Mouse (Mus musculus) cerebellum, adult 9-10 months (tissue): ENCODE measurements around the gene Vsx2.

Source experiments
- DNase-seq: peaks from one replicate; pipeline ENCODE4 v3.0.0; 2022

Vsx2 gene

GRCm38 (mm10) chr12:84573094-84573493 lies 3.5 kb downstream of the Vsx2 start:
- no peak for DNase-seq

- no peak for DNase-seq
Observed at GRCm38 (mm10) chr12:84577768-84578439, 8.3 kb downstream of the Vsx2 start.

GRCm38 (mm10) chr12:84578440-84578770 lies 8.8 kb downstream of the Vsx2 start:
- DNase-seq: no peak

GRCm38 (mm10) chr12:84581285-84581684 lies 11.7 kb downstream of the Vsx2 start:
- DNase-seq: no peak

- peak; percentile 95 for DNase-seq
Observed at GRCm38 (mm10) chr12:84589825-84590761, 20.5 kb downstream of the Vsx2 start.

- no peak for DNase-seq
Observed at GRCm38 (mm10) chr12:84598324-84598723, 28.8 kb downstream of the Vsx2 start.

- no peak for DNase-seq
Observed at GRCm38 (mm10) chr12:84604001-84604400, 34.4 kb downstream of the Vsx2 start.

- DNase-seq: no peak
Observed at GRCm38 (mm10) chr12:84605860-84606259, 36.3 kb downstream of the Vsx2 start.

- DNase-seq: no peak
Observed at GRCm38 (mm10) chr12:84611718-84612117, 42.2 kb downstream of the Vsx2 start.

- no peak for DNase-seq
Observed at GRCm38 (mm10) chr12:84612518-84612917, 43.0 kb downstream of the Vsx2 start.

- no peak for DNase-seq
Observed at GRCm38 (mm10) chr12:84614001-84614400, 44.4 kb downstream of the Vsx2 start.

- DNase-seq: no peak
Observed at GRCm38 (mm10) chr12:84614524-84614923, 45.0 kb downstream of the Vsx2 start.

GRCm38 (mm10) chr12:84616977-84617630 lies 47.5 kb downstream of the Vsx2 start, which contains the start of gene Abcd4:
Gene Abcd4 (minus strand): TSS chr12:84617413.
- peak; percentile 96 for DNase-seq

GRCm38 (mm10) chr12:84617663-84618062 lies 48.1 kb downstream of the Vsx2 start:
- DNase-seq: no peak

GRCm38 (mm10) chr12:84620975-84621374 lies 51.4 kb downstream of the Vsx2 start:
- peak; percentile 51 for DNase-seq

- no peak for DNase-seq
Observed at GRCm38 (mm10) chr12:84624601-84625000, 55.0 kb downstream of the Vsx2 start.

GRCm38 (mm10) chr12:84625116-84625515 lies 55.6 kb downstream of the Vsx2 start:
- no peak for DNase-seq

- no peak for DNase-seq
Observed at GRCm38 (mm10) chr12:84631867-84632266, 62.3 kb downstream of the Vsx2 start.

- no peak for DNase-seq
Observed at GRCm38 (mm10) chr12:84640253-84640652, 70.7 kb downstream of the Vsx2 start.

- DNase-seq: no peak
Observed at GRCm38 (mm10) chr12:84640654-84641053, 71.1 kb downstream of the Vsx2 start, which contains the start of gene Vrtn. Gene Vrtn (plus strand): TSS chr12:84641019.
